Mouse (Mus musculus) hindbrain, embryonic 16.5 days (tissue): ENCODE measurements around the gene Vcan. TPM values are rescaled to one million over a fixed set of nuclear protein-coding genes. Genes with fewer than 3 reads are reported as not detected.

Experiments used
- ATAC-seq: fragments of 200-750 bp; cut with Nextera tagmentation; 2 replicates; pipeline ENCODE4 v1.8.0; 2017; ENCODE audit warnings: moderate TSS enrichment, moderate library complexity
- H3K27ac ChIP-seq: fragments of 300-500 bp; sonication (generic); 2 replicates; pipeline ENCODE4 v1.5.1; 2014; ENCODE audit warnings: low read depth, mild to moderate bottlenecking, control low read depth, low read length, moderate library complexity
- H3K27me3 ChIP-seq: fragments of 300-500 bp; sonication (generic); replicated peaks from 2 replicates; pipeline ENCODE4 v1.6.1; 2014; ENCODE audit warnings: low read length; ENCODE audit not compliant: control insufficient read depth, insufficient read depth
- H3K36me3 ChIP-seq: fragments of 300-500 bp; sonication (generic); 2 replicates; pipeline ENCODE4 v1.6.1; 2014; ENCODE audit warnings: mild to moderate bottlenecking, low read length, moderate library complexity, mixed read lengths; ENCODE audit not compliant: control insufficient read depth, insufficient read depth
- H3K4me1 ChIP-seq: fragments of 300-500 bp; sonication (generic); 2 replicates; pipeline ENCODE4 v1.6.1; 2014; ENCODE audit warnings: low read depth, low read length; ENCODE audit not compliant: control insufficient read depth, insufficient read depth
- H3K4me2 ChIP-seq: fragments of 300-500 bp; sonication (generic); 2 replicates; pipeline ENCODE4 v1.6.1; 2014; ENCODE audit warnings: mild to moderate bottlenecking, low read length, control low read depth, moderate library complexity
- H3K4me3 ChIP-seq: fragments of 300-500 bp; sonication (generic); 2 replicates; pipeline ENCODE4 v1.5.1; 2014; ENCODE audit warnings: mild to moderate bottlenecking, low read length, control low read depth, moderate library complexity
- H3K9ac ChIP-seq: fragments of 300-500 bp; sonication (generic); 2 replicates; pipeline ENCODE4 v1.6.1; 2014; ENCODE audit warnings: low read depth, mild to moderate bottlenecking, control low read depth, low read length, moderate library complexity
- H3K9me3 ChIP-seq: fragments of 300-500 bp; sonication (generic); 2 replicates; pipeline ENCODE4 v1.6.1; 2014; ENCODE audit warnings: mild to moderate bottlenecking, low read length, moderate library complexity; ENCODE audit not compliant: control insufficient read depth
- WGBS: fragments of 180-500 bp; shearing (Covaris S2); extraction: QIAGEN DNeasy Blood & Tissue Kit; methylation state at CpG from one replicate; pipeline ENCODE4 v1.1.7; 2014; 5-methylcytosine and 5-hydroxymethylcytosine counted together
- polyA plus RNA-seq: library from polyadenylated mRNA; unstranded; fragments of >200 nt; fragmentation: Nextera tagmentation; extraction: Ambion mirVana; gene quantifications from 2 replicates; pipeline ENCODE4 v1.2.1, GENCODE M21; 2015

Vcan gene
- 29.3 and 32.0 TPM in 2 replicates for polyA plus RNA-seq

GRCm38 (mm10) chr13:89741766-89742685 is at the start of gene Vcan:
Gene Vcan (minus strand): TSS chr13:89742509.
- Histone ChIP-seq H3K27me3 (no peaks in the 10 kb centered on the region), H3K4me3 (peak within 1 kb of the TSS; percentile 69), H3K4me1 (peaks cover 1% of the 10 kb centered on the region), H3K27ac (peak within 1 kb of the TSS; percentile 85), H3K9me3 (no peaks in the 10 kb centered on the region), H3K36me3 (no peaks in the 10 kb centered on the region), H3K9ac (peak within 1 kb of the TSS; percentile 75), H3K4me2 (peak within 1 kb of the TSS; percentile 92)
- ATAC-seq = peak; percentile 79
- under 1% methylated on average over 40 of the region's 40 CpGs for WGBS

- Histone ChIP-seq H3K9me3 (no peaks in the 10 kb centered on the region), H3K9ac (no peak overlapping the region), H3K27me3 (no peaks in the 10 kb centered on the region), H3K36me3 (no peaks in the 10 kb centered on the region), H3K4me3 (no peak overlapping the region), H3K27ac (no peak overlapping the region), H3K4me2 (no peak overlapping the region), H3K4me1 (no peaks in the 10 kb centered on the region)
- ATAC-seq = no peak
- WGBS = 64% methylated on average over 5 of the region's 5 CpGs
Measured at GRCm38 (mm10) chr13:89791475-89791874, 49.2 kb upstream of the Vcan start.

GRCm38 (mm10) chr13:89782886-89783285 is 40.6 kb upstream of the Vcan start:
- WGBS = 66% methylated on average over 2 of the region's 2 CpGs
- Histone ChIP-seq H3K4me2 (no peak overlapping the region), H3K27me3 (no peaks in the 10 kb centered on the region)

GRCm38 (mm10) chr13:89780276-89780675 is 38.0 kb upstream of the Vcan start:
- H3K4me3 ChIP-seq = no peak overlapping the region
- no peak overlapping the region for H3K9ac ChIP-seq
- no peaks in the 10 kb centered on the region for H3K4me1 ChIP-seq
- no peaks in the 10 kb centered on the region for H3K36me3 ChIP-seq
- H3K9me3 ChIP-seq = no peaks in the 10 kb centered on the region
- no peaks in the 10 kb centered on the region for H3K27me3 ChIP-seq
- no peak overlapping the region for H3K4me2 ChIP-seq
- 51% methylated on average over 3 of the region's 3 CpGs for WGBS
- no peak overlapping the region for H3K27ac ChIP-seq
- ATAC-seq = no peak

More at GRCm38 (mm10) chr13:89782886-89783285, 40.6 kb upstream of the Vcan start:
- no peak overlapping the region for H3K9ac ChIP-seq
- no peaks in the 10 kb centered on the region for H3K36me3 ChIP-seq
- H3K9me3 ChIP-seq = no peaks in the 10 kb centered on the region
- no peak for ATAC-seq
- no peaks in the 10 kb centered on the region for H3K4me1 ChIP-seq
- H3K4me3 ChIP-seq = no peak overlapping the region
- H3K27ac ChIP-seq = no peak overlapping the region

- 64% methylated on average over 7 of the region's 7 CpGs for WGBS
- H3K9ac ChIP-seq = no peak overlapping the region
Measured at GRCm38 (mm10) chr13:89779208-89779911, 37.1 kb upstream of the Vcan start.

GRCm38 (mm10) chr13:89777764-89778163 is 35.5 kb upstream of the Vcan start:
- no peaks in the 10 kb centered on the region for H3K9me3 ChIP-seq
- WGBS = 60% methylated on average over 1 of the region's 1 CpGs
- H3K4me2 ChIP-seq = no peak overlapping the region
- no peaks in the 10 kb centered on the region for H3K36me3 ChIP-seq
- ATAC-seq = no peak
- no peak overlapping the region for H3K4me3 ChIP-seq
- H3K27me3 ChIP-seq = no peaks in the 10 kb centered on the region
- no peak overlapping the region for H3K9ac ChIP-seq
- no peak overlapping the region for H3K27ac ChIP-seq
- H3K4me1 ChIP-seq = no peaks in the 10 kb centered on the region

More at GRCm38 (mm10) chr13:89779208-89779911, 37.1 kb upstream of the Vcan start:
- Histone ChIP-seq H3K27ac (no peak overlapping the region), H3K4me3 (no peak overlapping the region), H3K27me3 (no peaks in the 10 kb centered on the region), H3K4me2 (no peak overlapping the region), H3K36me3 (no peaks in the 10 kb centered on the region), H3K4me1 (no peaks in the 10 kb centered on the region), H3K9me3 (no peaks in the 10 kb centered on the region)
- ATAC-seq = 0 out of 2 replicates have a peak, but pooled peaks have one; percentile 45

GRCm38 (mm10) chr13:89777146-89777545 is 34.8 kb upstream of the Vcan start:
- H3K9me3 ChIP-seq = no peaks in the 10 kb centered on the region

GRCm38 (mm10) chr13:89766551-89766950 is 24.2 kb upstream of the Vcan start:
- no peak for ATAC-seq
- Histone ChIP-seq H3K9me3 (no peaks in the 10 kb centered on the region), H3K4me2 (no peak overlapping the region), H3K27me3 (no peaks in the 10 kb centered on the region), H3K9ac (no peak overlapping the region), H3K36me3 (no peaks in the 10 kb centered on the region), H3K27ac (no peak overlapping the region), H3K4me3 (no peak overlapping the region), H3K4me1 (no peaks in the 10 kb centered on the region)
- 71% methylated on average over 1 of the region's 1 CpGs for WGBS

More at GRCm38 (mm10) chr13:89777146-89777545, 34.8 kb upstream of the Vcan start:
- Histone ChIP-seq H3K4me3 (no peak overlapping the region), H3K4me2 (no peak overlapping the region), H3K27me3 (no peaks in the 10 kb centered on the region), H3K36me3 (no peaks in the 10 kb centered on the region), H3K27ac (no peak overlapping the region), H3K9ac (no peak overlapping the region), H3K4me1 (no peaks in the 10 kb centered on the region)
- WGBS = 79% methylated on average over 1 of the region's 1 CpGs
- no peak for ATAC-seq

GRCm38 (mm10) chr13:89765966-89766365 is 23.7 kb upstream of the Vcan start:
- Histone ChIP-seq H3K4me1 (no peaks in the 10 kb centered on the region), H3K4me3 (no peak overlapping the region), H3K27me3 (no peaks in the 10 kb centered on the region), H3K4me2 (no peak overlapping the region), H3K36me3 (no peaks in the 10 kb centered on the region), H3K9ac (no peak overlapping the region), H3K27ac (no peak overlapping the region), H3K9me3 (no peaks in the 10 kb centered on the region)
- WGBS = 87% methylated on average over 3 of the region's 3 CpGs
- ATAC-seq = no peak
